ENCODE assay signal across 8 mouse cellular contexts in genomic region chr10:59503433-59504210, GRCm38 (mm10).
DNase-seq lines count a peak whose midpoint lies in the region; ATAC-seq and TF ChIP-seq lines count a peak whose summit lies in the region.

No protein-coding gene starts in this region.

- no peak overlapping the region for H3K9ac ChIP-seq in neural tube, embryonic 11.5 days (ENCODE audit: low read length)
- no peak overlapping the region for H3K9ac ChIP-seq in midbrain, embryonic 11.5 days (ENCODE audit: low read length)
- no peak overlapping the region for H3K9ac ChIP-seq in stomach, postnatal 0 days (ENCODE audit: low read length)

- no peak overlapping the region for H3K27ac ChIP-seq in neural tube, embryonic 11.5 days (ENCODE audit: low read depth, low read length)
- peak overlapping the region; percentile 56 for H3K27ac ChIP-seq in limb, embryonic 10.5 days
- no peak overlapping the region for H3K27ac ChIP-seq in midbrain, embryonic 11.5 days (ENCODE audit: low read depth, low read length)
- H3K27ac ChIP-seq in stomach, postnatal 0 days (replicated peaks): 0 out of 2 replicates have a peak overlapping the region, but pooled peaks have one; percentile 8

- H3K4me1 ChIP-seq in neural tube, embryonic 11.5 days (ENCODE audit: control insufficient read depth, insufficient read depth, low read length): peaks cover 4% of the 10 kb centered on the region; the same call in 1 of the 2 replicates
- peaks cover 20% of the 10 kb centered on the region for H3K4me1 ChIP-seq in limb, embryonic 10.5 days
- H3K4me1 ChIP-seq in midbrain, embryonic 11.5 days (ENCODE audit: control insufficient read depth, insufficient read depth, low read length): no peaks in the 10 kb centered on the region; the same call in none of the 2 replicates
- H3K4me1 ChIP-seq in stomach, postnatal 0 days (replicated peaks; ENCODE audit: control insufficient read depth, insufficient read depth): no peaks in the 10 kb centered on the region

- no peak for TF ChIP-seq CTCF in stomach, postnatal 0 days (IDR thresholded peaks at IDR 0.05; ENCODE audit: low read depth)

- no peaks in the 10 kb centered on the region for H3K27me3 ChIP-seq in neural tube, embryonic 11.5 days (ENCODE audit: control insufficient read depth, insufficient read depth, low read length)
- no peaks in the 10 kb centered on the region; the same call in 1 of the 2 replicates for H3K27me3 ChIP-seq in limb, embryonic 10.5 days (ENCODE audit: low read depth, poor library complexity, severe bottlenecking)
- no peaks in the 10 kb centered on the region for H3K27me3 ChIP-seq in midbrain, embryonic 11.5 days (ENCODE audit: control insufficient read depth, insufficient read depth, low read length)
- no peaks in the 10 kb centered on the region for H3K27me3 ChIP-seq in stomach, postnatal 0 days (ENCODE audit: control insufficient read depth, insufficient read depth, low read length)

- 53% methylated on average over 31 of the region's 31 CpGs for WGBS in neural tube, embryonic 11.5 days
- 61% methylated on average over 31 of the region's 31 CpGs for WGBS in limb, embryonic 10.5 days
- WGBS in midbrain, embryonic 11.5 days: 51% methylated on average over 31 of the region's 31 CpGs
- WGBS in stomach, postnatal 0 days: 37% methylated on average over 31 of the region's 31 CpGs

- H3K36me3 ChIP-seq in neural tube, embryonic 11.5 days (ENCODE audit: control insufficient read depth, insufficient read depth, low read length): no peaks in the 10 kb centered on the region
- H3K36me3 ChIP-seq in limb, embryonic 10.5 days: no peaks in the 10 kb centered on the region
- H3K36me3 ChIP-seq in midbrain, embryonic 11.5 days (ENCODE audit: control insufficient read depth, insufficient read depth, low read length): no peaks in the 10 kb centered on the region
- H3K36me3 ChIP-seq in stomach, postnatal 0 days (ENCODE audit: control insufficient read depth, insufficient read depth, low read length): no peaks in the 10 kb centered on the region

- DNase-seq in neural tube, embryonic 11.5 days (ENCODE audit: low spot score): peak; percentile 35
- DNase-seq in neural tube, embryonic 10.5 days (ENCODE audit: extremely low spot score, low spot score): no peak
- peak; percentile 56 to 75 for DNase-seq in heart, adult 9 months (ENCODE audit: low spot score in 2 of 2)
- peak; percentile 43 for DNase-seq in kidney, adult 18-20 months
- peak; percentile 46 for DNase-seq in limb, embryonic 10.5 days (ENCODE audit: low spot score)
- DNase-seq in midbrain, embryonic 11.5 days (ENCODE audit: low spot score, missing footprints): no peak
- DNase-seq in stomach, postnatal 0 days (ENCODE audit: low spot score): peak; percentile 44
- DNase-seq in thymus, postnatal 36 days: no peak

- no peak overlapping the region for H3K4me2 ChIP-seq in neural tube, embryonic 11.5 days (ENCODE audit: low read depth)
- peak overlapping the region; percentile 15; the same call in 1 of the 2 replicates for H3K4me2 ChIP-seq in midbrain, embryonic 11.5 days
- H3K4me2 ChIP-seq in stomach, postnatal 0 days (replicated peaks; ENCODE audit: low read depth): peak overlapping the region; percentile 55

- no peak for TF ChIP-seq EP300 in stomach, postnatal 0 days (optimal IDR thresholded peaks at IDR 0.05)

- no peak overlapping the region for H3K4me3 ChIP-seq in neural tube, embryonic 11.5 days (ENCODE audit: low read depth, low read length)
- H3K4me3 ChIP-seq in limb, embryonic 10.5 days: peak overlapping the region; percentile 32
- no peak overlapping the region for H3K4me3 ChIP-seq in midbrain, embryonic 11.5 days (ENCODE audit: low read depth, low read length)
- H3K4me3 ChIP-seq in stomach, postnatal 0 days (ENCODE audit: low read depth, low read length): peak overlapping the region; percentile 28

- ATAC-seq in neural tube, embryonic 11.5 days (ENCODE audit: insufficient read depth, low FRiP score, low TSS enrichment): no peak; the same call in 1 of the 2 replicates
- ATAC-seq in midbrain, embryonic 11.5 days (ENCODE audit: low FRiP score): peak; percentile 50; the same call in 1 of the 2 replicates
- ATAC-seq in stomach, postnatal 0 days (ENCODE audit: low FRiP score, low TSS enrichment): peak; percentile 75

- no peaks in the 10 kb centered on the region for H3K9me3 ChIP-seq in neural tube, embryonic 11.5 days (ENCODE audit: control insufficient read depth, low read length)
- no peaks in the 10 kb centered on the region for H3K9me3 ChIP-seq in limb, embryonic 10.5 days (replicated peaks)
- no peaks in the 10 kb centered on the region for H3K9me3 ChIP-seq in midbrain, embryonic 11.5 days (ENCODE audit: control insufficient read depth, low read length)
- H3K9me3 ChIP-seq in stomach, postnatal 0 days (ENCODE audit: control insufficient read depth, low read length): no peaks in the 10 kb centered on the region

Comparison
In these comparisons a context has a peak if more than half of its experiments do, and no peak if none do; other contexts are left out.
1. DNase-seq: peak in neural tube, embryonic 11.5 days (single experiment), heart, adult 9 months (2 of 2), kidney, adult 18-20 months (single experiment), limb, embryonic 10.5 days (single experiment) and stomach, postnatal 0 days (single experiment); none in neural tube, embryonic 10.5 days (single experiment), midbrain, embryonic 11.5 days (single experiment) and thymus, postnatal 36 days (0 of 2).
2. H3K27ac ChIP-seq: peak in limb, embryonic 10.5 days (single experiment) and stomach, postnatal 0 days (single experiment); none in neural tube, embryonic 11.5 days (single experiment) and midbrain, embryonic 11.5 days (single experiment).
3. H3K4me3 ChIP-seq: peak in limb, embryonic 10.5 days (single experiment) and stomach, postnatal 0 days (single experiment); none in neural tube, embryonic 11.5 days (single experiment) and midbrain, embryonic 11.5 days (single experiment).